Mouse (Mus musculus): ENCODE measurements around the gene Pheta1. TPM values are rescaled to one million over a fixed set of nuclear protein-coding genes. Genes with fewer than 3 reads are reported as not detected.

The Pheta1 gene
- 97.0 and 99.3 TPM in 2 replicates for polyA plus RNA-seq (2012; rRNA removed)

DNA sequence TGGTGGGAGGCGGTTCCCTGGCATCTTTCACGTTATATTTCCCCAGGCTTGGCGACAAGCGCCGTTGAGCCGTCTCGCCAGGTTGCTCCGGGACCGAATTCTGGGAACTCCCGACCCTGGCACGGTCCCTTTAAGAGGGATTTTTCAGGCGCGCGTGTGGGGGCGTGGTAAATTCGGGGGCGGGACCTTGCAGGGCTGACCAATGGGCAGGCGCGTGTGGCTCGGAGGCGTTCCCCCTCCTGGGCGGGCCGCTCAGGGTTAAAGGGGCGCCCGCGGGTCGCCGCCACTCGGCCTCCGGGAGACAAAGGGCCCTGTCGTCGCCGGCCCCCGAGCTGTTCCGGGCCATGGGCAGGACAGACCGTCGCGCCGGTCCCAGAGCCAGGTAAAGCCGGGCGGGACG, at the start of gene Pheta1:
Pheta1 (plus strand) TSS at position 242 of the 400 bp plus-strand sequence.

DNA sequence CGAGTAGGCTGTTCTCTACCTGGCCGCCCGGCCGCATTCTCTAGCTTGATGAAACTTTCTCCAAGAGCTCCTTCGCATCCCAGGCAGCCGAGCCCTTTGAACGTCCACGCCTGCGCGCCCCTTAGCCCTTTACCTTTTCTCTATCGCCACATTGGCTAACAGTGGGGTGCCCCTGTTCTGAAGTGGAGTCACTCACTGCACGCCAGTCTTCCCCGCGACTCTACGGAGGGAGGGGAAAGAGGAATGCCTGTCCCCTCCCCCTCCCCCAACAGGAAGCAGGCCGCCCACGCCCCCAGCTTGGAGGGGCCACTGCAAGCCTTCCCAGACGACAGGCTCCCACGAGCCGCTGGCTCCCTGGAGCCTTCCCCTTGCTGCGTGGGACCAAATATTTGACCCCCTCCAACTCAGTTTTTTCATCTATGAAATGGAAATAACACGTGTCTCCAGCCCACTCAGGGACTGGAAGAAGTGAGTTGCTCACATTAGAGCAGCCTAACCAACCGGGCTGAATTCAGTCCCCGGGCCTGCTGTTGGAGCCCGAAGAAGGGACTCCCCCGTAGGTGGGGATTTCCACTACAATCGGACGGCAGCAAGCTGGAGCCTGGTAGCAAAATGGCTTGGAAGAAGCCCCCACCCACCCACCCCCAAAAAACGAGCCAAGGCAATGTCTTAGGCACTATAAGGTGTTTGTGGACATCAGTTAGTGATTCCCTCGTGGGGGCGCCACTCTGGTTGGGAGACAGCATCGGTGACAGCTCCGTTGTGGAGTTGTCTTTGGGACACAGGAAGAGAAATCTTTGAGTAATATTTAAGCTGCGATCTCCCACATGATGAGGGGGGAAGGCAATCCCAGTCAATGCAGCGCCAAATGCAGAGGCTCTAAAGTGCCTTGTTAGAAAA, 11.1 kb upstream of the Pheta1 start, which contains the start of gene Sh2b3:
Sh2b3 (minus strand) TSS at position 206 of the 900 bp plus-strand sequence.

Other genes starting within 250 kb of the Pheta1 start
- 7.0 and 7.8 TPM in 2 replicates for gene Acad12, start 230.0 kb upstream of the Pheta1 start, polyA plus RNA-seq (2012; rRNA removed)
- gene Acad10, start 188.5 kb upstream of the Pheta1 start, polyA plus RNA-seq (2012; rRNA removed) = 8.2 and 8.7 TPM in 2 replicates
- 23.1 and 27.9 TPM in 2 replicates for gene Brap, start 188.4 kb upstream of the Pheta1 start, polyA plus RNA-seq (2012; rRNA removed)
- gene Atxn2, start 137.6 kb upstream of the Pheta1 start, polyA plus RNA-seq (2012; rRNA removed) = 110 and 127 TPM in 2 replicates
- 35.2 and 38.5 TPM in 2 replicates for gene Sh2b3, start 11.3 kb upstream of the Pheta1 start, polyA plus RNA-seq (2012; rRNA removed)
- 1.4 and 1.7 TPM in 2 replicates for gene Cux2, start 201.1 kb downstream of the Pheta1 start, polyA plus RNA-seq (2012; rRNA removed)